Mouse (Mus musculus): ENCODE data around the gene Gfral. TPM values are rescaled to one million over a fixed set of nuclear protein-coding genes. Genes with fewer than 3 reads are reported as not detected.

The Gfral gene
- polyA plus RNA-seq, 1 experiment from 2014 or later, result not detected

- DNase-seq (ENCODE audit: low spot score, missing footprints) (no peak), ATAC-seq (ENCODE audit: low FRiP score) (no peak)
- Histone ChIP-seq H3K9ac (ENCODE audit: low read length) (no peak overlapping the region), H3K9me3 (ENCODE audit: control insufficient read depth, low read length) (no peaks in the 10 kb centered on the region), H3K36me3 (ENCODE audit: control insufficient read depth, insufficient read depth, low read length) (no peaks in the 10 kb centered on the region), H3K4me3 (ENCODE audit: low read depth, low read length) (no peak overlapping the region), H3K27me3 (ENCODE audit: control insufficient read depth, insufficient read depth, low read length) (no peaks in the 10 kb centered on the region), H3K4me1 (ENCODE audit: control insufficient read depth, insufficient read depth, low read length) (no peaks in the 10 kb centered on the region), H3K27ac (ENCODE audit: low read depth, low read length) (no peak overlapping the region), H3K4me2 (no peak overlapping the region)
- 58% methylated on average over 7 of the region's 7 CpGs for WGBS
Measured at GRCm38 (mm10) chr9:76234899-76235298, 21.4 kb upstream of the Gfral start.

- no peaks in the 10 kb centered on the region for H3K27me3 ChIP-seq (ENCODE audit: control insufficient read depth, insufficient read depth, low read length)
- H3K36me3 ChIP-seq (ENCODE audit: control insufficient read depth, insufficient read depth, low read length), result no peaks in the 10 kb centered on the region
- DNase-seq (ENCODE audit: low spot score, missing footprints) (no peak), ATAC-seq (ENCODE audit: low FRiP score) (peak; percentile 54; the same call in 1 of the 2 replicates)
- no peaks in the 10 kb centered on the region for H3K4me1 ChIP-seq (ENCODE audit: control insufficient read depth, insufficient read depth, low read length)
- no peak overlapping the region for H3K9ac ChIP-seq (ENCODE audit: low read length)
- no peak overlapping the region for H3K4me3 ChIP-seq (ENCODE audit: low read depth, low read length)
- WGBS, result 40% methylated on average over 11 of the region's 11 CpGs
- H3K27ac ChIP-seq (ENCODE audit: low read depth, low read length), result no peak overlapping the region
- no peaks in the 10 kb centered on the region for H3K9me3 ChIP-seq (ENCODE audit: control insufficient read depth, low read length)
- H3K4me2 ChIP-seq, result no peak overlapping the region
Measured at GRCm38 (mm10) chr9:76230400-76230799, 16.9 kb upstream of the Gfral start.

GRCm38 (mm10) chr9:76217178-76217975 is 3.9 kb upstream of the Gfral start:
- H3K4me3 ChIP-seq (ENCODE audit: low read depth, low read length), result no peak overlapping the region
- H3K4me1 ChIP-seq (ENCODE audit: control insufficient read depth, insufficient read depth, low read length), result no peaks in the 10 kb centered on the region
- no peak overlapping the region for H3K27ac ChIP-seq (ENCODE audit: low read depth, low read length)
- no peaks in the 10 kb centered on the region for H3K27me3 ChIP-seq (ENCODE audit: control insufficient read depth, insufficient read depth, low read length)
- 76% methylated on average over 4 of the region's 4 CpGs for WGBS
- no peak for ATAC-seq (ENCODE audit: low FRiP score)
- no peak overlapping the region for H3K4me2 ChIP-seq
- no peaks in the 10 kb centered on the region for H3K36me3 ChIP-seq (ENCODE audit: control insufficient read depth, insufficient read depth, low read length)
- no peak for DNase-seq (ENCODE audit: low spot score, missing footprints)
- no peak overlapping the region for H3K9ac ChIP-seq (ENCODE audit: low read length)
- H3K9me3 ChIP-seq (ENCODE audit: control insufficient read depth, low read length), result no peaks in the 10 kb centered on the region

GRCm38 (mm10) chr9:76214678-76215077 is 1.2 kb upstream of the Gfral start:
- Histone ChIP-seq H3K4me1 (ENCODE audit: control insufficient read depth, insufficient read depth, low read length) (no peaks in the 10 kb centered on the region), H3K9me3 (ENCODE audit: control insufficient read depth, low read length) (no peaks in the 10 kb centered on the region), H3K27ac (ENCODE audit: low read depth, low read length) (no peak overlapping the region), H3K36me3 (ENCODE audit: control insufficient read depth, insufficient read depth, low read length) (no peaks in the 10 kb centered on the region), H3K9ac (ENCODE audit: low read length) (no peak overlapping the region), H3K4me3 (ENCODE audit: low read depth, low read length) (no peak overlapping the region), H3K27me3 (ENCODE audit: control insufficient read depth, insufficient read depth, low read length) (no peaks in the 10 kb centered on the region), H3K4me2 (no peak overlapping the region)
- 82% methylated on average over 4 of the region's 4 CpGs for WGBS
- DNase-seq (ENCODE audit: low spot score, missing footprints), result no peak
- no peak for ATAC-seq (ENCODE audit: low FRiP score)

GRCm38 (mm10) chr9:76196917-76197316 is 16.5 kb downstream of the Gfral start:
- H3K4me1 ChIP-seq (ENCODE audit: control insufficient read depth, insufficient read depth, low read length), result no peaks in the 10 kb centered on the region
- H3K4me2 ChIP-seq, result no peak overlapping the region
- WGBS, result 84% methylated on average over 4 of the region's 4 CpGs
- DNase-seq (ENCODE audit: low spot score, missing footprints) (no peak), ATAC-seq (ENCODE audit: low FRiP score) (no peak)
- no peak overlapping the region for H3K4me3 ChIP-seq (ENCODE audit: low read depth, low read length)
- no peak overlapping the region for H3K27ac ChIP-seq (ENCODE audit: low read depth, low read length)
- no peaks in the 10 kb centered on the region for H3K36me3 ChIP-seq (ENCODE audit: control insufficient read depth, insufficient read depth, low read length)
- no peaks in the 10 kb centered on the region for H3K27me3 ChIP-seq (ENCODE audit: control insufficient read depth, insufficient read depth, low read length)
- H3K9ac ChIP-seq (ENCODE audit: low read length), result no peak overlapping the region
- no peaks in the 10 kb centered on the region for H3K9me3 ChIP-seq (ENCODE audit: control insufficient read depth, low read length)

GRCm38 (mm10) chr9:76179221-76179620 is 34.2 kb downstream of the Gfral start:
- H3K4me2 ChIP-seq, result no peak overlapping the region
- H3K4me3 ChIP-seq (ENCODE audit: low read depth, low read length), result no peak overlapping the region
- no peaks in the 10 kb centered on the region for H3K9me3 ChIP-seq (ENCODE audit: control insufficient read depth, low read length)
- no peak overlapping the region for H3K27ac ChIP-seq (ENCODE audit: low read depth, low read length)
- H3K27me3 ChIP-seq (ENCODE audit: control insufficient read depth, insufficient read depth, low read length), result no peaks in the 10 kb centered on the region
- no peak overlapping the region for H3K9ac ChIP-seq (ENCODE audit: low read length)
- H3K4me1 ChIP-seq (ENCODE audit: control insufficient read depth, insufficient read depth, low read length), result no peaks in the 10 kb centered on the region
- no peaks in the 10 kb centered on the region for H3K36me3 ChIP-seq (ENCODE audit: control insufficient read depth, insufficient read depth, low read length)
- DNase-seq (ENCODE audit: low spot score, missing footprints), result no peak
- ATAC-seq (ENCODE audit: low FRiP score), result no peak

- ATAC-seq (ENCODE audit: low FRiP score), result no peak
- H3K27ac ChIP-seq (ENCODE audit: low read depth, low read length), result no peak overlapping the region
- H3K9ac ChIP-seq (ENCODE audit: low read length), result no peak overlapping the region
- H3K4me3 ChIP-seq (ENCODE audit: low read depth, low read length), result no peak overlapping the region
- H3K9me3 ChIP-seq (ENCODE audit: control insufficient read depth, low read length), result no peaks in the 10 kb centered on the region
- 83% methylated on average over 5 of the region's 5 CpGs for WGBS
- no peak overlapping the region for H3K4me2 ChIP-seq
- DNase-seq (ENCODE audit: low spot score, missing footprints), result no peak
- H3K4me1 ChIP-seq (ENCODE audit: control insufficient read depth, insufficient read depth, low read length), result no peaks in the 10 kb centered on the region
- no peaks in the 10 kb centered on the region for H3K27me3 ChIP-seq (ENCODE audit: control insufficient read depth, insufficient read depth, low read length)
- no peaks in the 10 kb centered on the region for H3K36me3 ChIP-seq (ENCODE audit: control insufficient read depth, insufficient read depth, low read length)
Measured at GRCm38 (mm10) chr9:76172686-76173295, 40.7 kb downstream of the Gfral start.

- DNase-seq (ENCODE audit: low spot score, missing footprints) (no peak), ATAC-seq (ENCODE audit: low FRiP score) (no peak)
- H3K27me3 ChIP-seq (ENCODE audit: control insufficient read depth, insufficient read depth, low read length), result no peaks in the 10 kb centered on the region
- H3K27ac ChIP-seq (ENCODE audit: low read depth, low read length), result no peak overlapping the region
- no peaks in the 10 kb centered on the region for H3K36me3 ChIP-seq (ENCODE audit: control insufficient read depth, insufficient read depth, low read length)
- no peaks in the 10 kb centered on the region for H3K9me3 ChIP-seq (ENCODE audit: control insufficient read depth, low read length)
- 54% methylated on average over 3 of the region's 3 CpGs for WGBS
- H3K4me1 ChIP-seq (ENCODE audit: control insufficient read depth, insufficient read depth, low read length), result no peaks in the 10 kb centered on the region
- no peak overlapping the region for H3K9ac ChIP-seq (ENCODE audit: low read length)
- no peak overlapping the region for H3K4me2 ChIP-seq
- no peak overlapping the region for H3K4me3 ChIP-seq (ENCODE audit: low read depth, low read length)
Measured at GRCm38 (mm10) chr9:76168355-76168754, 45.1 kb downstream of the Gfral start.

- H3K4me3 ChIP-seq (ENCODE audit: low read depth, low read length), result no peak overlapping the region
- H3K4me2 ChIP-seq, result no peak overlapping the region
- no peaks in the 10 kb centered on the region for H3K4me1 ChIP-seq (ENCODE audit: control insufficient read depth, insufficient read depth, low read length)
- H3K9ac ChIP-seq (ENCODE audit: low read length), result no peak overlapping the region
- no peak for ATAC-seq (ENCODE audit: low FRiP score)
- H3K27ac ChIP-seq (ENCODE audit: low read depth, low read length), result no peak overlapping the region
- H3K27me3 ChIP-seq (ENCODE audit: control insufficient read depth, insufficient read depth, low read length), result no peaks in the 10 kb centered on the region
- H3K9me3 ChIP-seq (ENCODE audit: control insufficient read depth, low read length), result no peaks in the 10 kb centered on the region
- DNase-seq (ENCODE audit: low spot score, missing footprints), result no peak
- 68% methylated on average over 8 of the region's 8 CpGs for WGBS
- no peaks in the 10 kb centered on the region for H3K36me3 ChIP-seq (ENCODE audit: control insufficient read depth, insufficient read depth, low read length)
Measured at GRCm38 (mm10) chr9:76162446-76162845, 51.0 kb downstream of the Gfral start.
